Mouse (Mus musculus) brain, embryonic 14.5 days (tissue): Measurements from ENCODE around the gene Pigu.

Experiments used
- CTCF ChIP-seq: fragments of 200-500 bp; IDR thresholded peaks from 2 replicates; pipeline ENCODE4 v1.5.1; 2012; ENCODE audit warnings: inconsistent platforms, mild to moderate bottlenecking, moderate library complexity, borderline replicate concordance; ENCODE audit not compliant: insufficient read depth, insufficient read length; ENCODE audit errors: extremely low read depth
- POLR2A ChIP-seq: fragments of 200-500 bp; IDR thresholded peaks from 2 replicates; pipeline ENCODE4 v1.6.1; 2012; ENCODE audit warnings: mild to moderate bottlenecking, inconsistent platforms, borderline replicate concordance; ENCODE audit not compliant: poor library complexity, insufficient read depth, insufficient read length, severe bottlenecking; ENCODE audit errors: extremely low read depth

GRCm38 (mm10) chr2:155276195-155276594, 81.0 kb downstream of the Pigu start, which contains the start of gene Map1lc3a:
- TF ChIP-seq CTCF (no peak), POLR2A (peak; percentile 53)
